Mouse (Mus musculus): ENCODE measurements around the gene Atp1a2. TPM values are rescaled to one million over a fixed set of nuclear protein-coding genes. Genes with fewer than 3 reads are reported as not detected.
A peak's percentile ranks its signal among the peaks of the same experiment; 100 is the strongest.

Gene Atp1a2
- polyA plus RNA-seq (2014; fragmentation: Nextera tagmentation; extraction: Ambion mirVana), result 1.4 and 1.5 TPM in 2 replicates

GRCm38 (mm10) chr1:172297611-172298537, at the start of gene Atp1a2:
TSS of gene Atp1a2 (minus strand) at chr1:172298064.
- Histone ChIP-seq H3K4me3 (ENCODE audit: low read depth, low read length) (peak within 1 kb of the TSS; percentile 12; the same call in 1 of the 2 replicates), H3K27me3 (ENCODE audit: control insufficient read depth, insufficient read depth, low read length) (no peaks in the 10 kb centered on the region), H3K4me1 (ENCODE audit: control insufficient read depth, insufficient read depth, low read length) (peaks cover 34% of the 10 kb centered on the region), H3K4me2 (ENCODE audit: low read depth, severe bottlenecking) (peak within 1 kb of the TSS; percentile 39), H3K9me3 (ENCODE audit: control insufficient read depth, low read length) (no peaks in the 10 kb centered on the region), H3K27ac (replicated peaks; ENCODE audit: low read depth, low read length) (peak within 1 kb of the TSS; percentile 51), H3K36me3 (ENCODE audit: control insufficient read depth, insufficient read depth, low read length) (no peaks in the 10 kb centered on the region), H3K9ac (ENCODE audit: low read length) (peak within 1 kb of the TSS; percentile 36; the same call in 1 of the 2 replicates)
- WGBS, result 4% methylated on average over 16 of the region's 16 CpGs
- no peak; the same call in 1 of the 2 replicates for ATAC-seq (ENCODE audit: insufficient number of reproducible peaks, low FRiP score, low TSS enrichment, low read depth)
- DNase-seq (ENCODE audit: low spot score), result peak; percentile 57

- no peaks in the 10 kb centered on the region; the same call in 1 of the 2 replicates for H3K9me3 ChIP-seq (ENCODE audit: control insufficient read depth, low read length)
- no peak overlapping the region for H3K27ac ChIP-seq (replicated peaks; ENCODE audit: low read depth, low read length)
- peaks cover 8% of the 10 kb centered on the region; the same call in 1 of the 2 replicates for H3K4me1 ChIP-seq (ENCODE audit: control insufficient read depth, insufficient read depth, low read length)
- H3K36me3 ChIP-seq (ENCODE audit: control insufficient read depth, insufficient read depth, low read length), result no peaks in the 10 kb centered on the region
- peaks cover 12% of the 10 kb centered on the region for H3K27me3 ChIP-seq (ENCODE audit: control insufficient read depth, insufficient read depth, low read length)
- DNase-seq (ENCODE audit: low spot score) (no peak), ATAC-seq (ENCODE audit: insufficient number of reproducible peaks, low FRiP score, low TSS enrichment, low read depth) (no peak)
- no peak overlapping the region for H3K4me2 ChIP-seq (ENCODE audit: low read depth, severe bottlenecking)
- H3K9ac ChIP-seq (ENCODE audit: low read length), result no peak overlapping the region
- 86% methylated on average over 12 of the region's 12 CpGs for WGBS
- no peak overlapping the region for H3K4me3 ChIP-seq (ENCODE audit: low read depth, low read length)
Measured at GRCm38 (mm10) chr1:172347382-172347781, 49.5 kb upstream of the Atp1a2 start.

DNA sequence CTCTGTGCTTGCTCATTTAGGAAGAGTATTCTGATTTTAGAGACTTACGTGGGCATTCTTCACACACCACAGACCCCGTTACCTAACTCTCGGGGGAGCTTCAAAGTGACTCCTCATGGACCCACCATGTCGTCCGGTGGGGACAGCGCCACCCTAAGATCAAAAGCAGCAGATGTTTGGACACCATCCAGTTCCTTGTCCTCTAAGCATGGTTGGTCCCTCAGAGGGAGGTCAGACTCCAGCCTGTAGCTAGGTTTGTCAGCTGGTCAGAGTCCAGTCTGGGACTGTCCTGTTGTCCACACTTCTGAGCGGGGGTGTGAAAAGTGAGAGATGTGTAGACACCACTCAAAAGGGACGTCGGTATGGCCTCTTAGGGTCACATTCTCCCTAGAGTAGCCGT, 48.8 kb upstream of the Atp1a2 start:
- H3K4me1 ChIP-seq (ENCODE audit: control insufficient read depth, insufficient read depth, low read length), result peaks cover 8% of the 10 kb centered on the region; the same call in 1 of the 2 replicates
- H3K27ac ChIP-seq (replicated peaks; ENCODE audit: low read depth, low read length), result no peak overlapping the region
- H3K36me3 ChIP-seq (ENCODE audit: control insufficient read depth, insufficient read depth, low read length), result no peaks in the 10 kb centered on the region
- no peak overlapping the region for H3K4me2 ChIP-seq (ENCODE audit: low read depth, severe bottlenecking)
- no peak overlapping the region for H3K4me3 ChIP-seq (ENCODE audit: low read depth, low read length)
- DNase-seq (ENCODE audit: low spot score) (no peak), ATAC-seq (ENCODE audit: insufficient number of reproducible peaks, low FRiP score, low TSS enrichment, low read depth) (no peak)
- 87% methylated on average over 10 of the region's 10 CpGs for WGBS
- no peak overlapping the region for H3K9ac ChIP-seq (ENCODE audit: low read length)
- peaks cover 18% of the 10 kb centered on the region for H3K27me3 ChIP-seq (ENCODE audit: control insufficient read depth, insufficient read depth, low read length)
- no peaks in the 10 kb centered on the region; the same call in 1 of the 2 replicates for H3K9me3 ChIP-seq (ENCODE audit: control insufficient read depth, low read length)

- H3K4me1 ChIP-seq (ENCODE audit: control insufficient read depth, insufficient read depth, low read length), result peaks cover under 1% of the 10 kb centered on the region; the same call in 1 of the 2 replicates
- no peaks in the 10 kb centered on the region for H3K36me3 ChIP-seq (ENCODE audit: control insufficient read depth, insufficient read depth, low read length)
- no peak overlapping the region for H3K27ac ChIP-seq (replicated peaks; ENCODE audit: low read depth, low read length)
- peaks cover 25% of the 10 kb centered on the region for H3K27me3 ChIP-seq (ENCODE audit: control insufficient read depth, insufficient read depth, low read length)
- DNase-seq (ENCODE audit: low spot score) (no peak), ATAC-seq (ENCODE audit: insufficient number of reproducible peaks, low FRiP score, low TSS enrichment, low read depth) (no peak)
- no peak overlapping the region for H3K9ac ChIP-seq (ENCODE audit: low read length)
- H3K9me3 ChIP-seq (ENCODE audit: control insufficient read depth, low read length), result no peaks in the 10 kb centered on the region; the same call in 1 of the 2 replicates
- H3K4me3 ChIP-seq (ENCODE audit: low read depth, low read length), result no peak overlapping the region
- no peak overlapping the region for H3K4me2 ChIP-seq (ENCODE audit: low read depth, severe bottlenecking)
- 80% methylated on average over 7 of the region's 7 CpGs for WGBS
Measured at GRCm38 (mm10) chr1:172344820-172345219, 47.0 kb upstream of the Atp1a2 start.

GRCm38 (mm10) chr1:172343914-172344313, 46.0 kb upstream of the Atp1a2 start:
- H3K27me3 ChIP-seq (ENCODE audit: control insufficient read depth, insufficient read depth, low read length), result peaks cover 22% of the 10 kb centered on the region
- 74% methylated on average over 3 of the region's 3 CpGs for WGBS

GRCm38 (mm10) chr1:172342729-172343128, 44.9 kb upstream of the Atp1a2 start:
- Histone ChIP-seq H3K27ac (replicated peaks; ENCODE audit: low read depth, low read length) (no peak overlapping the region), H3K27me3 (ENCODE audit: control insufficient read depth, insufficient read depth, low read length) (peaks cover 22% of the 10 kb centered on the region), H3K9me3 (ENCODE audit: control insufficient read depth, low read length) (no peaks in the 10 kb centered on the region; the same call in 1 of the 2 replicates)

More at GRCm38 (mm10) chr1:172343914-172344313, 46.0 kb upstream of the Atp1a2 start:
- H3K9me3 ChIP-seq (ENCODE audit: control insufficient read depth, low read length), result no peaks in the 10 kb centered on the region; the same call in 1 of the 2 replicates
- DNase-seq (ENCODE audit: low spot score), result no peak
- ATAC-seq (ENCODE audit: insufficient number of reproducible peaks, low FRiP score, low TSS enrichment, low read depth), result no peak
- H3K9ac ChIP-seq (ENCODE audit: low read length), result no peak overlapping the region
- no peak overlapping the region for H3K4me2 ChIP-seq (ENCODE audit: low read depth, severe bottlenecking)
- H3K27ac ChIP-seq (replicated peaks; ENCODE audit: low read depth, low read length), result no peak overlapping the region
- no peak overlapping the region for H3K4me3 ChIP-seq (ENCODE audit: low read depth, low read length)
- no peaks in the 10 kb centered on the region for H3K4me1 ChIP-seq (ENCODE audit: control insufficient read depth, insufficient read depth, low read length)
- H3K36me3 ChIP-seq (ENCODE audit: control insufficient read depth, insufficient read depth, low read length), result no peaks in the 10 kb centered on the region

DNA sequence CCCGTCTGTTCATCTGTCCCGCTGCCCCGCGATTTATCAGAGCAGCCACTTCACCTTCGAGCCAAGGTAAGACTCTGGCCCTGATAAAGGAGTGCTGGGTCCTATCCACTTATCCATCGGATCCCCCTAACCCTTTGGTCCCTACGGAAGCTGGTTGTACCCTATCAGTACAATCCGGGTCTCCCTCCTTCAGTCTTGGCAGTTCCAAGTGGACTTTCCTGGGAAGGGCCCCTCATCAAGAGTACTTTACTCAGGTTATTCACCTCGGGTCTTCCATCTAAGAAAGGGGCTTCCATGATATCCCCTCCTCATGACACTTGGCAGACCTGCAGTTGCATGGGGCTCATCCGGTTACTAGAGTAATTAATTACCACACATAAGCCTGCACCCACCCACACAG, 43.5 kb upstream of the Atp1a2 start:
- no peaks in the 10 kb centered on the region for H3K4me1 ChIP-seq (ENCODE audit: control insufficient read depth, insufficient read depth, low read length)
- H3K9me3 ChIP-seq (ENCODE audit: control insufficient read depth, low read length), result no peaks in the 10 kb centered on the region; the same call in 1 of the 2 replicates
- no peak for DNase-seq (ENCODE audit: low spot score)
- peak; percentile 36; the same call in 1 of the 2 replicates for ATAC-seq (ENCODE audit: insufficient number of reproducible peaks, low FRiP score, low TSS enrichment, low read depth)
- H3K36me3 ChIP-seq (ENCODE audit: control insufficient read depth, insufficient read depth, low read length), result no peaks in the 10 kb centered on the region
- H3K4me3 ChIP-seq (ENCODE audit: low read depth, low read length), result peak overlapping the region; percentile 30
- peak overlapping the region; percentile 56 for H3K4me2 ChIP-seq (ENCODE audit: low read depth, severe bottlenecking)
- 20% methylated on average over 10 of the region's 10 CpGs for WGBS
- H3K27ac ChIP-seq (replicated peaks; ENCODE audit: low read depth, low read length), result no peak overlapping the region
- no peak overlapping the region for H3K9ac ChIP-seq (ENCODE audit: low read length)
- H3K27me3 ChIP-seq (ENCODE audit: control insufficient read depth, insufficient read depth, low read length), result peaks cover 22% of the 10 kb centered on the region

More at GRCm38 (mm10) chr1:172342729-172343128, 44.9 kb upstream of the Atp1a2 start:
- Histone ChIP-seq H3K4me1 (ENCODE audit: control insufficient read depth, insufficient read depth, low read length) (no peaks in the 10 kb centered on the region), H3K9ac (ENCODE audit: low read length) (no peak overlapping the region), H3K4me2 (ENCODE audit: low read depth, severe bottlenecking) (no peak overlapping the region), H3K36me3 (ENCODE audit: control insufficient read depth, insufficient read depth, low read length) (no peaks in the 10 kb centered on the region), H3K4me3 (ENCODE audit: low read depth, low read length) (no peak overlapping the region)
- DNase-seq (ENCODE audit: low spot score) (no peak), ATAC-seq (ENCODE audit: insufficient number of reproducible peaks, low FRiP score, low TSS enrichment, low read depth) (no peak)
- WGBS, result 86% methylated on average over 3 of the region's 3 CpGs

GRCm38 (mm10) chr1:172340729-172341321, 43.0 kb upstream of the Atp1a2 start, which contains the start of gene Kcnj10:
TSS of gene Kcnj10 (plus strand) at chr1:172341210.
- Histone ChIP-seq H3K4me2 (ENCODE audit: low read depth, severe bottlenecking) (peak within 1 kb of the TSS; percentile 56), H3K27ac (replicated peaks; ENCODE audit: low read depth, low read length) (no peak within 1 kb of the TSS), H3K4me3 (ENCODE audit: low read depth, low read length) (peak within 1 kb of the TSS; percentile 30), H3K4me1 (ENCODE audit: control insufficient read depth, insufficient read depth, low read length) (no peaks in the 10 kb centered on the region), H3K27me3 (ENCODE audit: control insufficient read depth, insufficient read depth, low read length) (peaks cover 22% of the 10 kb centered on the region), H3K36me3 (ENCODE audit: control insufficient read depth, insufficient read depth, low read length) (no peaks in the 10 kb centered on the region), H3K9me3 (ENCODE audit: control insufficient read depth, low read length) (no peaks in the 10 kb centered on the region; the same call in 1 of the 2 replicates), H3K9ac (ENCODE audit: low read length) (no peak within 1 kb of the TSS)
- peak; percentile 92 for ATAC-seq (ENCODE audit: insufficient number of reproducible peaks, low FRiP score, low TSS enrichment, low read depth)
- DNase-seq (ENCODE audit: low spot score), result peak; percentile 78
- WGBS, result under 1% methylated on average over 38 of the region's 38 CpGs
